Mouse (Mus musculus): ENCODE results near the gene Pla2g16.
A peak's percentile ranks its signal among the peaks of the same experiment; 100 is the strongest.

The Pla2g16 gene

DNA sequence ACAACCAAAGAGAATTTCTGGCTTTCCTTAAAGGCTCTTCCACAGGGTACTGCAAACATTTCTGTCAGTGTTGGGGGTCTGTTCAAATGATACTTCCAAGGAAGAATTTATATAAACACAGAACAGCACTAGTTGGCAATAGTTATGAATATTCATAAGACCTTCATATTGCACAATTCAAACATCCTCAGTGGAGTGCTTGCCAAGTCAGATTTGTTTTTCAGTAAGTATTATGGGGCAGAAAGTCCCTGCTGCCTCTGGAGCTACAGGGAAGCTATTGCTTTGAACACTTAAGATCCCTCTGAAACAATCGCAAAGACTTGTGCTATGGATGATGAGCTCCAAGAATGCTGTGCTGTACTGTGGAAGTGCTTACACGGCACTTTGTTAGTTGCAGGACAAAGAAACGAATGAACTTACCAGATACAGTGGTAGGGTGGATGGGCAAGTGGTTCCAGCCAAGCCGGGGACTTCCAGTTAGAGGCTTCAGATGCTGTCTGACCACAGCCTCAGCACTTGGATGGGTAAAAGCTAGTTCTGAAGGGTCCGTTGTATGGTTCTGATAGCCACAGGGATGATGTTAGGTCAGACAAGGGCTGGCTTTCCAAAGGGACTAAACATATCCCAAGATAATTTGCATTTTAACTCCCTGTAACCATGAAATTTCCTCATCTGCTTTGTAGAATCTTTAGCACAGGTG, 59.1 kb downstream of the Pla2g16 start:
- DNase-seq = no peak

DNA sequence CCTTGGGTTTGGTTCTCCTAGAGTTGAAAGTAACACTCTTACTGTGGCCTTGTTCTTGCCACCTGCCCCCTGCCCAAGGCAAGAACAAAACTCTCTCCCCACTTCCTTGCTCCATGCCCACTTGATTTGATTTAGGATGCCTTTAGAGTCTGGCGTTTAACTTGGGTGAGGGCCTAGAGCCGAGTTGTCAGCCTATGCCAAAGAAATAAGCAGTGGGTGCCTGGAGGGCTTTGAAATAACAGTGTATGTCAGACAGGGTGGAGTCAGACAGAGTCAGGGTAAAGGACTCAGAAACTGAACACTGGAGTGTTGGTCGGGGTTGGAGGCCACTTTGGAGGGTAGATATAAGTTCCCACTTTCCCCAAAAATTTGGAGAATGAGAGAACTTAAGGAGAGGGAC, 59.8 kb downstream of the Pla2g16 start:
- no peak for DNase-seq

DNA sequence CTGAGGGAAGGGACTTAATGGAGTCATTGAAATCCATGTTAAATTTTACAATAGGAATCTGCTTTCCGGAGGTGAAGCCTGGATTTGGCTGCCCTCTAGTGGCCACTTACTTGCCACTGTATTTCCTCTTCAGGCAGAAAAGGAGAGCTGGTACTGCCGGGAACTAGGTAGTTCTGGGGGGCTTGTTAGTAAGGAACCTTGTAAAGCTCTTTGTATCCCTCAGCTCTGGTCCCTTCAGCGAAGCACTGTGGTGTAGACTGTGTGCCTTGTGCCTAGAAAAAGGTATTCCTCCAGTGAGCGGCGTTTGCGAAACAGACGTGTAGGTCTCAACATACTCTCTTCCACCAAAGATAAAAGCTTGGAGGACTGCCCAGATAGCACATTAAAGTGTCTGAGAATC, 60.4 kb downstream of the Pla2g16 start:
- peak; percentile 61 for DNase-seq

DNA sequence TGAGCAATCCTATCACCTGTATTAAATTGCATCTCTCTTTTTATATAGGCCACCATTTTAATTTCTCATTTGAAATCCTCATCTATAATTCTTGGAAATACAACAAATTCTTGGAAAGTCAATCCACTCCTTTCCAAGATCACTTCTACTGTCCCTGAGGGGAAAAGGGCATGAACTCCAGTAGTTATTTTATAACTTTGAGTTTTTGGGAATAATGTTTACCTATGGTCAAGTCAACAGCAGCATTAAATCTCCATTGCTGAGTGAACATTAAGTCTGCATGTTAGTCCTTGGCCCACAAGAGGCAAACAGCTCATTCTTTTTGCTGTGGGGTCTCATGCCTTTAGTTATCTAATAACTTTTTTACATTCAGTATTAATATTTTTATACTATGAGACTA, 75.8 kb downstream of the Pla2g16 start:
- DNase-seq = no peak

DNA sequence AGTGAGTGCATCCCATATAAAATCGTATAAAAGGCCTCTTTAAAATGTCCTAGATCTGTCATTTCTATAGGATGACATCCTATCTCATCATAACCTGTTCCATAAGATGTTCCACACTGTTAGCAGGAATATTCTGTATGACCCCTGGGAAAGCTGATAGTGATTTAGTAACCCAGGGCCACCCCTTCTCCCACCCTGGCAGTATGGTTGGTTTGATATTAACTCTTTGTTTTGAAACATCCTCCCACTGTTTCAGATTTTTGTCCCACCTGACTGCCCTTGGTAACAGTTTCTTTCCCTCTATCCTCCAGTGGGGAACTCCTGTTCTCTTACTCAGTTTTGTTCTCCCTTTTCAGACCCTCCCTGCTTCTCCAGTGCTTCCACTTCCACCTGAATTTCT, 76.5 kb downstream of the Pla2g16 start:
- no peak for DNase-seq
